In the genomic region with DNA sequence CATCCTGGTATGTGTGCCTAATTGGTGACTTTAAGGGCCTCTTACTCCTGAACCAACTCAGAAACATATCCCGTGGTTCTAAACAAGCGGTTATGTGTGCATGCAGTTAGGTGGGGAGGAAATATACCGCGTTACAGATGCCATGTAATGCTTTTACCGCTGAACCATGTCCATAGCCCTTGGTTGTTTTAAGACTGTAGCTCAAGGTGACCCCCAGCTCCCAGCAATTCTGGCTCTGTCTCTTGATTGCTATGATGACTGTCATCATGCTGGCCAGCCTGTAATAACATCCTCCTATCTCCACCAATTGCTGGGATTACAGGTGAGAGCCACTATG, we compare ENCODE assay signal across 10 mouse cellular contexts. TPM values are rescaled to one million over a fixed set of nuclear protein-coding genes. Genes with fewer than 3 reads are reported as not detected.
DNase-seq lines count a peak whose midpoint lies in the region; ATAC-seq and TF ChIP-seq lines count a peak whose summit lies in the region.
"Had no signal": no experiment of that assay in that cellular context is flagged by ENCODE, and none has a peak within 500 bp of the region (broad histone marks: within the 10 kb centered on the region; RNA-seq: fewer than 3 reads in every experiment).

No protein-coding gene starts in this region.

- no peak for ATAC-seq in intestine, embryonic 14.5 days (replicated peaks; ENCODE audit: low FRiP score, low TSS enrichment, low read depth)
- ATAC-seq: midbrain, embryonic 13.5 days had no signal

- H3K4me3 ChIP-seq in layer of hippocampus, adult 2 months: no peak overlapping the region
- peak overlapping the region; percentile 16; the same call in 1 of the 2 replicates for H3K4me3 ChIP-seq in brown adipose tissue, adult 24 weeks (ENCODE audit: insufficient read depth, low read depth, low read length)
- no peak overlapping the region for H3K4me3 ChIP-seq in intestine, embryonic 14.5 days (ENCODE audit: low read depth, low read length)
- H3K4me3 ChIP-seq in macrophage (ENCODE audit: inconsistent target): peak overlapping the region; percentile 90

- intact Hi-C loops in left cerebral cortex, postnatal 10 days (cut with DNase I): no loop called here

- no peak overlapping the region for H3K9ac ChIP-seq in intestine, embryonic 14.5 days (ENCODE audit: low read length)

- H3K9me3 ChIP-seq in intestine, embryonic 14.5 days (ENCODE audit: control insufficient read depth, low read length): no peaks in the 10 kb centered on the region
- H3K9me3 ChIP-seq: midbrain, embryonic 13.5 days had no signal

- WGBS in intestine, embryonic 14.5 days: 92% methylated on average over 5 of the region's 5 CpGs
- WGBS in macrophage (ENCODE audit: missing documents): 19% methylated on average over 5 of the region's 5 CpGs

- TF ChIP-seq CTCF in layer of hippocampus, adult 2 months (conservative IDR thresholded peaks at IDR 0.05): no peak

- no peak for DNase-seq in layer of hippocampus, adult 2 months (ENCODE audit: low spot score in 2 of 2)
- no peak for DNase-seq in layer of hippocampus, postnatal 36 days
- DNase-seq in intestine, embryonic 14.5 days (ENCODE audit: low spot score): no peak
- no peak for DNase-seq in cerebellum, adult 11 months
- DNase-seq in left cerebral cortex, postnatal 10 days (ENCODE audit: extremely low spot score in 1 of 2, low spot score in 2 of 2): no peak
- DNase-seq: adrenal gland, adult 8-10 months; right cerebral cortex, postnatal 4 days had no signal

- H3K79me2 ChIP-seq in macrophage (ENCODE audit: inconsistent target): peaks cover 24% of the 10 kb centered on the region

- peaks cover 10% of the 10 kb centered on the region for H3K4me1 ChIP-seq in brown adipose tissue, adult 24 weeks (ENCODE audit: control insufficient read depth, insufficient read depth, insufficient read length, low read length)
- peaks cover 19% of the 10 kb centered on the region; the same call in 1 of the 2 replicates for H3K4me1 ChIP-seq in intestine, embryonic 14.5 days (replicated peaks; ENCODE audit: control insufficient read depth, insufficient read depth, low read length)

- H3K27ac ChIP-seq in layer of hippocampus, adult 2 months: peak overlapping the region; percentile 94; the same call in 1 of the 2 replicates
- H3K27ac ChIP-seq in brown adipose tissue, adult 24 weeks (replicated peaks; ENCODE audit: low read depth, low read length): peak overlapping the region; percentile 88
- peak overlapping the region; percentile 70; the same call in 1 of the 2 replicates for H3K27ac ChIP-seq in intestine, embryonic 14.5 days (ENCODE audit: low read depth)
- peak overlapping the region; percentile 98 for H3K27ac ChIP-seq in macrophage
- H3K27ac ChIP-seq: midbrain, embryonic 13.5 days had no signal

- H3K27me3 ChIP-seq in intestine, embryonic 14.5 days (replicated peaks; ENCODE audit: control insufficient read depth, insufficient read depth, low read length): no peaks in the 10 kb centered on the region
- H3K27me3 ChIP-seq: midbrain, embryonic 13.5 days had no signal

- H3K4me2 ChIP-seq in intestine, embryonic 14.5 days (ENCODE audit: low read length): peak overlapping the region; percentile 88

- peaks cover 12% of the 10 kb centered on the region for H3K36me3 ChIP-seq in intestine, embryonic 14.5 days (ENCODE audit: control insufficient read depth, insufficient read depth, low read length)
- H3K36me3 ChIP-seq in macrophage (ENCODE audit: inconsistent target): no peaks in the 10 kb centered on the region

RNA-seq across cellular contexts. Expression of a gene that starts 2.4 kb away (rescaled TPM):
- total RNA-seq in layer of hippocampus, adult 2 months (2021): 10 to 100 TPM; 62.2 to 64.1 TPM
- total RNA-seq in layer of hippocampus, postnatal 36 days (2021): 10 to 100 TPM; 61.2 to 62.8 TPM
- 770 and 989 TPM in 2 replicates for polyA plus RNA-seq in brown adipose tissue, adult 24 weeks (2012; ENCODE audit: insufficient read depth, insufficient read length, missing spikeins)
- polyA plus RNA-seq in intestine, embryonic 14.5 days (2014; fragmentation: Nextera tagmentation; extraction: Ambion mirVana): 760 and 815 TPM in 2 replicates
- total RNA-seq in macrophage (2018; cell fraction: chromatin; rRNA removed): 100 to 1,000 TPM in 7 of 26 experiments, 10 to 100 TPM in 19; 27.3 to 289 (median 62.9) TPM
- total RNA-seq in macrophage (2018; cell fraction: cytosol; rRNA removed): 1,000 to 10,000 TPM in 17 of 26 experiments, 100 to 1,000 TPM in 9; 803 to 2,239 (median 1,314) TPM
- total RNA-seq in macrophage (2018; cell fraction: nucleus; rRNA removed): 100 to 1,000 TPM; 143 to 499 (median 274) TPM
- polyA plus RNA-seq in macrophage (2018): 944 to 2,094 TPM (median 1,300 TPM) in 3 replicates
- total RNA-seq in left cerebral cortex, postnatal 10 days (2021): 10 to 100 TPM; 91.2 to 92.6 TPM

RNA-seq across cellular contexts. Expression of a gene that starts 6.5 kb away (rescaled TPM):
- total RNA-seq in layer of hippocampus, adult 2 months (2021): 100 to 1,000 TPM; 106 to 112 TPM
- total RNA-seq in layer of hippocampus, postnatal 36 days (2021): 100 to 1,000 TPM; 107 to 110 TPM
- 48.4 and 52.8 TPM in 2 replicates for polyA plus RNA-seq in brown adipose tissue, adult 24 weeks (2012; ENCODE audit: insufficient read depth, insufficient read length, missing spikeins)
- polyA plus RNA-seq in intestine, embryonic 14.5 days (2014; fragmentation: Nextera tagmentation; extraction: Ambion mirVana): 103 and 114 TPM in 2 replicates
- 100 to 1,000 TPM; 136 to 374 (median 252) TPM for total RNA-seq in macrophage (2018; cell fraction: chromatin; rRNA removed)
- 10 to 100 TPM; 53.2 to 84.9 (median 72.0) TPM for total RNA-seq in macrophage (2018; cell fraction: cytosol; rRNA removed)
- total RNA-seq in macrophage (2018; cell fraction: nucleus; rRNA removed): 100 to 1,000 TPM in 24 of 26 experiments, 10 to 100 TPM in 2; 89.6 to 199 (median 148) TPM
- polyA plus RNA-seq in macrophage (2018): 60.3 to 67.5 TPM (median 67.2 TPM) in 3 replicates
- 100 to 1,000 TPM; 122 to 125 TPM for total RNA-seq in left cerebral cortex, postnatal 10 days (2021)

RNA-seq across cellular contexts. Expression of a gene that starts 35.1 kb away (rescaled TPM):
- 10 to 100 TPM; 35.4 to 36.0 TPM for total RNA-seq in layer of hippocampus, adult 2 months (2021)
- total RNA-seq in layer of hippocampus, postnatal 36 days (2021): 10 to 100 TPM; 29.1 to 30.0 TPM
- polyA plus RNA-seq in brown adipose tissue, adult 24 weeks (2012; ENCODE audit: insufficient read depth, insufficient read length, missing spikeins): 24.2 and 32.4 TPM in 2 replicates
- polyA plus RNA-seq in intestine, embryonic 14.5 days (2014; fragmentation: Nextera tagmentation; extraction: Ambion mirVana): 27.5 and 30.4 TPM in 2 replicates
- total RNA-seq in macrophage (2018; cell fraction: chromatin; rRNA removed): 10 to 100 TPM in 7 of 26 experiments, 1 to 10 TPM in 19; 1.3 to 15.5 (median 5.4) TPM
- total RNA-seq in macrophage (2018; cell fraction: cytosol; rRNA removed): 10 to 100 TPM in 19 of 26 experiments, 1 to 10 TPM in 7; 5.3 to 25.4 (median 17.1) TPM
- 10 to 100 TPM in 13 of 26 experiments, 1 to 10 TPM in 13; 2.6 to 30.5 (median 10.4) TPM for total RNA-seq in macrophage (2018; cell fraction: nucleus; rRNA removed)
- polyA plus RNA-seq in macrophage (2018): 7.0 to 22.0 TPM (median 13.1 TPM) in 3 replicates
- total RNA-seq in left cerebral cortex, postnatal 10 days (2021): 10 to 100 TPM; 58.0 to 59.3 TPM

RNA-seq across cellular contexts. Expression of a gene that starts 35.2 kb away (rescaled TPM):
- total RNA-seq in layer of hippocampus, adult 2 months (2021): 100 to 1,000 TPM; 155 to 163 TPM
- 100 to 1,000 TPM; 169 to 173 TPM for total RNA-seq in layer of hippocampus, postnatal 36 days (2021)
- 299 and 302 TPM in 2 replicates for polyA plus RNA-seq in brown adipose tissue, adult 24 weeks (2012; ENCODE audit: insufficient read depth, insufficient read length, missing spikeins)
- polyA plus RNA-seq in intestine, embryonic 14.5 days (2014; fragmentation: Nextera tagmentation; extraction: Ambion mirVana): 281 and 309 TPM in 2 replicates
- total RNA-seq in macrophage (2018; cell fraction: chromatin; rRNA removed): 100 to 1,000 TPM in 13 of 26 experiments, 10 to 100 TPM in 13; 77.4 to 166 (median 100) TPM
- total RNA-seq in macrophage (2018; cell fraction: cytosol; rRNA removed): 100 to 1,000 TPM; 351 to 428 (median 397) TPM
- 100 to 1,000 TPM; 142 to 338 (median 218) TPM for total RNA-seq in macrophage (2018; cell fraction: nucleus; rRNA removed)
- 409 to 646 TPM (median 437 TPM) in 3 replicates for polyA plus RNA-seq in macrophage (2018)
- 100 to 1,000 TPM; 209 to 216 TPM for total RNA-seq in left cerebral cortex, postnatal 10 days (2021)

RNA-seq across cellular contexts. Expression of a gene that starts 44.5 kb away (rescaled TPM):
- 10 to 100 TPM; 32.9 to 34.4 TPM for total RNA-seq in layer of hippocampus, adult 2 months (2021)
- 10 to 100 TPM; 34.9 to 36.2 TPM for total RNA-seq in layer of hippocampus, postnatal 36 days (2021)
- 2.0 and 2.8 TPM in 2 replicates for polyA plus RNA-seq in brown adipose tissue, adult 24 weeks (2012; ENCODE audit: insufficient read depth, insufficient read length, missing spikeins)
- polyA plus RNA-seq in intestine, embryonic 14.5 days (2014; fragmentation: Nextera tagmentation; extraction: Ambion mirVana): 23.0 and 24.2 TPM in 2 replicates
- 10 to 100 TPM in 4 of 26 experiments, 1 to 10 TPM in 20, under 1 TPM in 1, not detected in 1; 0.46 to 14.4 (median 5.6) TPM for total RNA-seq in macrophage (2018; cell fraction: chromatin; rRNA removed)
- total RNA-seq in macrophage (2018; cell fraction: cytosol; rRNA removed): under 1 TPM in 13 of 26 experiments, not detected in 13; 0.07 to 0.77 (median 0.19) TPM
- 1 to 10 TPM in 19 of 26 experiments, under 1 TPM in 5, not detected in 2; 0.18 to 6.7 (median 2.4) TPM for total RNA-seq in macrophage (2018; cell fraction: nucleus; rRNA removed)
- polyA plus RNA-seq in macrophage (2018): 0.67 to 1.3 TPM (median 0.96 TPM) in 3 replicates
- 10 to 100 TPM; 22.5 to 23.5 TPM for total RNA-seq in left cerebral cortex, postnatal 10 days (2021)

Comparison
In these comparisons a context has a peak if more than half of its experiments do, and no peak if none do; other contexts are left out.
1. H3K4me3 ChIP-seq: peak in brown adipose tissue, adult 24 weeks (single experiment) and macrophage (single experiment); none in layer of hippocampus, adult 2 months (single experiment) and intestine, embryonic 14.5 days (single experiment).
2. Peak in every context shown above with its lines, with median percentiles within 50 percentile points of each other: H3K27ac ChIP-seq.